Mouse (Mus musculus): Measurements from ENCODE around the gene Dppa3.
A peak's percentile ranks its signal among the peaks of the same experiment; 100 is the strongest.

Gene Dppa3

GRCm38 (mm10) chr6:122669406-122670200 lies 43.4 kb downstream of the Dppa3 start:
- peak; percentile 91 for DNase-seq (ENCODE audit: low spot score)

GRCm38 (mm10) chr6:122670201-122670551 lies 44.0 kb downstream of the Dppa3 start:
- DNase-seq (ENCODE audit: low spot score) = no peak

GRCm38 (mm10) chr6:122670841-122671240 lies 44.6 kb downstream of the Dppa3 start:
- DNase-seq (ENCODE audit: low spot score) = no peak

GRCm38 (mm10) chr6:122672746-122673145 lies 46.5 kb downstream of the Dppa3 start:
- DNase-seq (ENCODE audit: low spot score) = no peak

Data from lung, postnatal 25 days (tissue).